Mouse (Mus musculus) ES-Bruce4 (cell line): Measurements from ENCODE around the gene Rhof.

Experiments
- CTCF ChIP-seq: IDR thresholded peaks from one replicate; pipeline ENCODE4 v1.8.1; 2011; ENCODE audit warnings: low read depth, low read length
- POLR2A ChIP-seq: IDR thresholded peaks from one replicate; pipeline ENCODE4 v1.8.1; 2011; ENCODE audit warnings: low read length; ENCODE audit not compliant: insufficient read depth

DNA sequence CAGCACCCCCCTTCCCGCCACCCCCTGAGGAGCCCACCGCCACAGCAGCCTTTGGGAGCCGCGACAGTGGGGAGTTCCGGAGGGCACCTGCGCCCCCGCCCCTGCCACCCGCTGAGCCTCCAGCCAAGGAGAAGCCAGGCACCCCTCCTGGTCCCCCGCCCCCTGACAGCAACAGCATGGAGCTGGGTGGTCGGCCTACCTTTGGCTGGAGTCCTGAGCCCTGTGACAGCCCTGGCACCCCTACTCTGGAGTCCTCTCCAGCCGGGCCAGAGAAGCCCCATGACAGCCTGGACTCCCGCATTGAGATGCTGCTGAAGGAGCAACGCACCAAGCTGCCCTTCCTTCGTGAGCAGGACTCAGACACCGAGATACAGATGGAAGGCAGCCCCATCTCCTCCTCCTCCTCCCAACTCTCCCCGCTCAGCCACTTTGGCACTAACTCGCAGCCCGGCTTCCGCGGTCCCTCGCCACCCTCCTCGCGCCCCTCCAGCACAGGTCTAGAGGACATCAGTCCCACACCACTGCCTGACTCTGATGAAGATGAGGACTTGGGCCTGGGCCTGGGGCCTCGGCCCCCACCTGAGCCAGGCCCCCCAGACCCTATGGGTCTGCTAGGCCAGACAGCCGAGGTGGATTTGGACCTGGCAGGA, 15.7 kb upstream of the Rhof start:
- TF ChIP-seq CTCF (no peak), POLR2A (no peak)
